Mouse (Mus musculus) yolk sac, embryonic 10.5 days (tissue): Measurements from ENCODE around the gene Elavl3.

Experiments used
- DNase-seq: peaks from one replicate; pipeline ENCODE4 v3.0.0-alpha.2; 2017; ENCODE audit warnings: low spot score

The Elavl3 gene

GRCm38 (mm10) chr9:22003163-22003554 is 48.7 kb downstream of the Elavl3 start:
- no peak for DNase-seq

- peak; percentile 100 for DNase-seq
Measured at GRCm38 (mm10) chr9:22002194-22003162, 49.3 kb downstream of the Elavl3 start, which contains the start of the genes Ccdc151 and Prkcsh. Gene Ccdc151, minus strand, starts transcription at chr9:22002634. Gene Prkcsh, plus strand, starts transcription at chr9:22002806.

- no peak for DNase-seq
Measured at GRCm38 (mm10) chr9:22001633-22002032, 50.2 kb downstream of the Elavl3 start.

GRCm38 (mm10) chr9:22000296-22000695 is 51.5 kb downstream of the Elavl3 start:
- no peak for DNase-seq

GRCm38 (mm10) chr9:21996178-21996867 is 55.5 kb downstream of the Elavl3 start:
- no peak for DNase-seq

- no peak for DNase-seq
Measured at GRCm38 (mm10) chr9:21992227-21992626, 59.6 kb downstream of the Elavl3 start.

GRCm38 (mm10) chr9:21989230-21990110 is 62.4 kb downstream of the Elavl3 start, which contains the start of gene Rgl3:
Gene Rgl3, minus strand, starts transcription at chr9:21989446.
- DNase-seq: peak; percentile 21

- DNase-seq: no peak
Measured at GRCm38 (mm10) chr9:21988421-21989101, 63.3 kb downstream of the Elavl3 start.

GRCm38 (mm10) chr9:21987592-21988342 is 64.1 kb downstream of the Elavl3 start:
- DNase-seq: no peak

GRCm38 (mm10) chr9:21983911-21984310 is 67.9 kb downstream of the Elavl3 start:
- DNase-seq: no peak

- no peak for DNase-seq
Measured at GRCm38 (mm10) chr9:21978398-21979128, 73.3 kb downstream of the Elavl3 start.

GRCm38 (mm10) chr9:21977972-21978371 is 73.9 kb downstream of the Elavl3 start:
- no peak for DNase-seq

GRCm38 (mm10) chr9:21977331-21977730 is 74.5 kb downstream of the Elavl3 start:
- DNase-seq: no peak

- no peak for DNase-seq
Measured at GRCm38 (mm10) chr9:21976626-21977175, 75.1 kb downstream of the Elavl3 start.

GRCm38 (mm10) chr9:21969304-21969703 is 82.5 kb downstream of the Elavl3 start:
- DNase-seq: no peak

- no peak for DNase-seq
Measured at GRCm38 (mm10) chr9:21968883-21969282, 82.9 kb downstream of the Elavl3 start.
